Mouse (Mus musculus) limb, embryonic 14.5 days (tissue): ENCODE data around the gene Tmem110. TPM values are rescaled to one million over a fixed set of nuclear protein-coding genes. Genes with fewer than 3 reads are reported as not detected.

Source experiments
- ATAC-seq: fragments of 200-750 bp; cut with Nextera tagmentation; 2 replicates; pipeline ENCODE4 v1.8.0; 2017; ENCODE audit warnings: low read depth, moderate number of reproducible peaks, moderate TSS enrichment; ENCODE audit not compliant: low FRiP score
- DNase-seq: peaks from one replicate; pipeline ENCODE4 v3.0.0-alpha.2; 2015; ENCODE audit warnings: low spot score
- H3K27ac ChIP-seq: fragments of 300-500 bp; sonication (generic); replicated peaks from 2 replicates; pipeline ENCODE4 v1.5.1; 2014; ENCODE audit warnings: low read depth, mild to moderate bottlenecking, low read length, moderate library complexity, mixed read lengths
- H3K27me3 ChIP-seq: fragments of 300-500 bp; sonication (generic); 2 replicates; pipeline ENCODE4 v1.6.1; 2014; ENCODE audit warnings: low read length, mixed read lengths; ENCODE audit not compliant: control insufficient read depth, insufficient read depth
- H3K36me3 ChIP-seq: fragments of 300-500 bp; sonication (generic); 2 replicates; pipeline ENCODE4 v1.6.1; 2014; ENCODE audit warnings: mild to moderate bottlenecking, low read length, moderate library complexity, mixed read lengths; ENCODE audit not compliant: control insufficient read depth, insufficient read depth
- H3K4me1 ChIP-seq: fragments of 300-500 bp; sonication (generic); 2 replicates; pipeline ENCODE4 v1.6.1; 2014; ENCODE audit warnings: antibody characterized with exemption, low read length, mixed read lengths; ENCODE audit not compliant: control insufficient read depth, insufficient read depth
- H3K4me2 ChIP-seq: fragments of 300-500 bp; sonication (generic); replicated peaks from 2 replicates; pipeline ENCODE4 v1.6.1; 2014; ENCODE audit warnings: low read depth, mild to moderate bottlenecking, low read length, moderate library complexity; ENCODE audit not compliant: severe bottlenecking
- H3K4me3 ChIP-seq: fragments of 300-500 bp; sonication (generic); replicated peaks from 2 replicates; pipeline ENCODE4 v1.5.1; 2014; ENCODE audit warnings: low read length
- H3K9ac ChIP-seq: fragments of 300-500 bp; sonication (generic); 2 replicates; pipeline ENCODE4 v1.6.1; 2014; ENCODE audit warnings: mild to moderate bottlenecking, low read depth, low read length, moderate library complexity; ENCODE audit not compliant: severe bottlenecking
- H3K9me3 ChIP-seq: fragments of 300-500 bp; sonication (generic); 2 replicates; pipeline ENCODE4 v1.6.1; 2016; ENCODE audit warnings: low read length; ENCODE audit not compliant: control insufficient read depth
- POLR2A ChIP-seq: fragments of 200-500 bp; IDR thresholded peaks from 2 replicates; pipeline ENCODE4 v1.8.0; 2012; ENCODE audit warnings: inconsistent platforms, mild to moderate bottlenecking, moderate library complexity, borderline replicate concordance; ENCODE audit not compliant: insufficient read depth, insufficient read length; ENCODE audit errors: extremely low read depth
- WGBS: fragments of 180-500 bp; shearing (Covaris S2); extraction: QIAGEN DNeasy Blood & Tissue Kit; methylation state at CpG from one replicate; pipeline ENCODE4 v1.1.7; 2014; 5-methylcytosine and 5-hydroxymethylcytosine counted together
- polyA plus RNA-seq, 2 experiments: library from polyadenylated mRNA; depleted of rRNA in 1 of 2; stranded (reverse) in 1 of 2; unstranded in 1 of 2; fragments of >200 nt; fragmentation: Nextera tagmentation in 1 of 2; extraction: Ambion mirVana in 1 of 2; gene quantifications; 2 replicates each; pipeline versions ENCODE4 v1.2.1 to v1.2.3; 2012 to 2014

Tmem110 gene
- polyA plus RNA-seq, 2 experiments = 31.3 to 33.4 TPM

- H3K4me2 ChIP-seq = no peak overlapping the region
- no peaks in the 10 kb centered on the region for H3K9me3 ChIP-seq
- no peak for DNase-seq
- H3K27me3 ChIP-seq = no peaks in the 10 kb centered on the region
- no peak for ATAC-seq
- 56% methylated on average over 3 of the region's 3 CpGs for WGBS
- no peak overlapping the region for H3K9ac ChIP-seq
- no peak overlapping the region for H3K4me3 ChIP-seq
- H3K27ac ChIP-seq = no peak overlapping the region
- no peaks in the 10 kb centered on the region for H3K36me3 ChIP-seq
- H3K4me1 ChIP-seq = no peaks in the 10 kb centered on the region
- TF ChIP-seq POLR2A = no peak
Measured at GRCm38 (mm10) chr14:30903036-30903435, 77.6 kb downstream of the Tmem110 start.

- H3K27ac ChIP-seq = no peak overlapping the region
- no peak overlapping the region for H3K4me2 ChIP-seq
- no peak overlapping the region for H3K4me3 ChIP-seq
- no peaks in the 10 kb centered on the region for H3K9me3 ChIP-seq
- no peak for TF ChIP-seq POLR2A
- no peak for DNase-seq
- H3K27me3 ChIP-seq = no peaks in the 10 kb centered on the region
- no peaks in the 10 kb centered on the region for H3K4me1 ChIP-seq
- H3K9ac ChIP-seq = no peak overlapping the region
- whole genome bisulfite sequencing = 76% methylated on average over 8 of the region's 8 CpGs
- ATAC-seq = no peak
- H3K36me3 ChIP-seq = no peaks in the 10 kb centered on the region
Measured at GRCm38 (mm10) chr14:30904307-30904706, 78.9 kb downstream of the Tmem110 start.

GRCm38 (mm10) chr14:30906001-30906400, 80.6 kb downstream of the Tmem110 start:
- Histone ChIP-seq H3K4me1 (no peaks in the 10 kb centered on the region), H3K36me3 (no peaks in the 10 kb centered on the region), H3K9me3 (no peaks in the 10 kb centered on the region), H3K4me2 (no peak overlapping the region), H3K4me3 (no peak overlapping the region), H3K27ac (no peak overlapping the region), H3K9ac (no peak overlapping the region), H3K27me3 (no peaks in the 10 kb centered on the region)
- TF ChIP-seq POLR2A = no peak
- 87% methylated on average over 6 of the region's 6 CpGs for WGBS
- DNase-seq = no peak
- ATAC-seq = no peak

GRCm38 (mm10) chr14:30907814-30908265, 82.5 kb downstream of the Tmem110 start:
- ATAC-seq = no peak
- H3K27me3 ChIP-seq = no peaks in the 10 kb centered on the region
- H3K27ac ChIP-seq = no peak overlapping the region
- no peaks in the 10 kb centered on the region for H3K9me3 ChIP-seq
- H3K4me2 ChIP-seq = no peak overlapping the region
- WGBS = 67% methylated on average over 3 of the region's 3 CpGs
- no peak overlapping the region for H3K9ac ChIP-seq
- H3K4me1 ChIP-seq = no peaks in the 10 kb centered on the region
- no peak for TF ChIP-seq POLR2A
- DNase-seq = no peak
- H3K4me3 ChIP-seq = no peak overlapping the region
- no peaks in the 10 kb centered on the region for H3K36me3 ChIP-seq

GRCm38 (mm10) chr14:30911141-30911540, 85.8 kb downstream of the Tmem110 start:
- DNase-seq (no peak), ATAC-seq (no peak)
- Histone ChIP-seq H3K4me3 (no peak overlapping the region), H3K27ac (no peak overlapping the region), H3K4me2 (no peak overlapping the region), H3K36me3 (no peaks in the 10 kb centered on the region), H3K4me1 (no peaks in the 10 kb centered on the region), H3K9me3 (no peaks in the 10 kb centered on the region), H3K27me3 (no peaks in the 10 kb centered on the region), H3K9ac (no peak overlapping the region)
- no peak for TF ChIP-seq POLR2A
- 89% methylated on average over 8 of the region's 8 CpGs for WGBS

GRCm38 (mm10) chr14:30912641-30913040, 87.3 kb downstream of the Tmem110 start:
- Histone ChIP-seq H3K9ac (no peak overlapping the region), H3K9me3 (no peaks in the 10 kb centered on the region), H3K27me3 (no peaks in the 10 kb centered on the region), H3K4me1 (no peaks in the 10 kb centered on the region), H3K4me3 (no peak overlapping the region), H3K36me3 (no peaks in the 10 kb centered on the region), H3K27ac (no peak overlapping the region), H3K4me2 (no peak overlapping the region)
- no peak for ATAC-seq
- no peak for TF ChIP-seq POLR2A
- no peak for DNase-seq
- 84% methylated on average over 8 of the region's 8 CpGs for WGBS
